Mouse (Mus musculus): ENCODE results near the gene Cpped1. TPM values are rescaled to one million over a fixed set of nuclear protein-coding genes. Genes with fewer than 3 reads are reported as not detected.

Cpped1 gene
- polyA plus RNA-seq, 1 experiment from 2014 or later, result 39.3 TPM

DNA sequence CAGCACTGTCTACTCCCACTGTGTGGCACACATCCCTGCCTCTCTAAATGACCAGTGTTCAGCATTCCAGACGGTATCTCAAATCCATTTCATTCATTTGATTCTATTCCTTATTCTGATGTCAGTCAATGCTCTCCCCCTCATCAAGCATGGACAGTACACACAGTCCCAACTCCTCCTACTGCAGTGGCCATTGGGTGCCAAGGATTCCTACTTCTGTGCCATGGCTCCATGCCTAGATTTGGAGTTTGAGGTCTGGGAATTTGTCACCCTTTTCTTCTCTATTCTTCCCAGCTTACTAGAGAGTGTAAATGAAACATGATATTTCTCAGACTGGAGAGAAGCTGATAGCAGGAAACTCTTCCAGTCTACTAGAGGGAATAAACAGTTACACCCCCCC lies 2.3 kb downstream of the Cpped1 start:
- no peaks in the 10 kb centered on the region for H3K36me3 ChIP-seq (ENCODE audit: insufficient read depth, low read length)
- no peak for ATAC-seq (replicated peaks; ENCODE audit: low FRiP score, low read depth)
- 89% methylated on average over 1 of the region's 1 CpGs for WGBS

DNA sequence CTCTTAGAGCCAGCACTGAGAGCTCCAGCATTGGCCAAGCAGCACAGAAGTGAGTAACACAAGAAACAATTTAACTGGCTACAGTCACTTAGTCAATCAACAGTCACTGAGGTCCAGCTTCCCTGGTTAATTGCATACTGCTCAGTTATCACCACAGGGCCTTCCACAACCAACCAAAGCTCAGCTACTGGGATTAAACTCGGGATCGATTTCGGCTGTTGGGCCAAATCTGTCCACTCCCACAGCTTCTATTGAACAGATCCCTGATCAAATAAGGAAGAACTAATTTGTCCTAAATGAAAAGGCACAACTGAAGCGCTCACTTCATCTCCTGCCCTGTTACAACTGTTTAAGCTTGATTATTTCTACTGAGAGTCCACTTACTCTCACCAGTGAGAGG lies 4.0 kb downstream of the Cpped1 start:
- DNase-seq (ENCODE audit: low spot score), result no peak
- H3K27ac ChIP-seq, result no peak overlapping the region
- H3K27me3 ChIP-seq (ENCODE audit: insufficient read depth, low read length), result no peaks in the 10 kb centered on the region
- WGBS, result 91% methylated on average over 4 of the region's 4 CpGs
- no peak overlapping the region for H3K9ac ChIP-seq (ENCODE audit: low read depth, low read length)
- H3K36me3 ChIP-seq (ENCODE audit: insufficient read depth, low read length), result 0 out of 2 replicates have a peak, but pooled peaks cover 3% of the 10 kb centered on the region
- no peak for TF ChIP-seq CTCF (IDR thresholded peaks at IDR 0.05; ENCODE audit: low read depth)
- no peaks in the 10 kb centered on the region for H3K9me3 ChIP-seq (replicated peaks; ENCODE audit: low read length)
- H3K4me2 ChIP-seq (ENCODE audit: low read length), result no peak overlapping the region
- H3K4me1 ChIP-seq (replicated peaks; ENCODE audit: insufficient read depth, low read length), result 0 out of 2 replicates have a peak, but pooled peaks cover 6% of the 10 kb centered on the region
- no peak overlapping the region for H3K4me3 ChIP-seq (replicated peaks; ENCODE audit: low read depth, low read length)
- no peak for ATAC-seq (replicated peaks; ENCODE audit: low FRiP score, low read depth)

More for the DNA sequence above, 2.3 kb downstream of the Cpped1 start:
- Histone ChIP-seq H3K4me3 (replicated peaks; ENCODE audit: low read depth, low read length) (no peak overlapping the region), H3K9me3 (replicated peaks; ENCODE audit: low read length) (no peaks in the 10 kb centered on the region), H3K9ac (ENCODE audit: low read depth, low read length) (no peak overlapping the region), H3K27me3 (ENCODE audit: insufficient read depth, low read length) (no peaks in the 10 kb centered on the region), H3K27ac (no peak overlapping the region), H3K4me2 (ENCODE audit: low read length) (no peak overlapping the region), H3K4me1 (replicated peaks; ENCODE audit: insufficient read depth, low read length) (0 out of 2 replicates have a peak, but pooled peaks cover 6% of the 10 kb centered on the region)
- TF ChIP-seq CTCF (IDR thresholded peaks at IDR 0.05; ENCODE audit: low read depth), result no peak
- no peak for DNase-seq (ENCODE audit: low spot score)

DNA sequence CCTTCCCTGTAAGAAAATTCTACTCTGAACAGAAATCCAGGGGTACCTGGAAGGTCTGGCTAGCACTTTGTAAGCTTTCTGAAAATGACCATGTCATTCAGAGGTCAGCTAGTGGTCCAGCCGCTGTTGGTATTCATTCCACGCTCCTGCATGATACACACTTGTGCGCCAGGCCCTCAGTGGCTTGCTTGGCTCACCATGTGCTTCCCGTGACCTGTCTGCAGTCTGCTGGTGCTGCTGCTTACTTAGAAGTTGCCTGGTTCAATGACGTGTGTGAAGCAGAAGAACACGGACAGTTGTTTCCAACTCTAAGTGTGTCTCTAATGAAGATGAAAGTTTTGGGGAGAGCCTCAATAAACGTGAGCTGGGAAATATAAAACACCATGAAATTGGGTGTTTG lies 7.2 kb downstream of the Cpped1 start:
- DNase-seq (ENCODE audit: low spot score), result no peak
- H3K4me3 ChIP-seq (replicated peaks; ENCODE audit: low read depth, low read length), result no peak overlapping the region
- ATAC-seq (replicated peaks; ENCODE audit: low FRiP score, low read depth), result no peak
- no peaks in the 10 kb centered on the region for H3K27me3 ChIP-seq (ENCODE audit: insufficient read depth, low read length)
- H3K4me2 ChIP-seq (ENCODE audit: low read length), result no peak overlapping the region
- H3K9ac ChIP-seq (ENCODE audit: low read depth, low read length), result no peak overlapping the region
- 89% methylated on average over 7 of the region's 7 CpGs for WGBS
- 0 out of 2 replicates have a peak, but pooled peaks cover 3% of the 10 kb centered on the region for H3K36me3 ChIP-seq (ENCODE audit: insufficient read depth, low read length)
- H3K4me1 ChIP-seq (replicated peaks; ENCODE audit: insufficient read depth, low read length), result no peaks in the 10 kb centered on the region
- no peak overlapping the region for H3K27ac ChIP-seq
- no peak for TF ChIP-seq CTCF (IDR thresholded peaks at IDR 0.05; ENCODE audit: low read depth)
- H3K9me3 ChIP-seq (replicated peaks; ENCODE audit: low read length), result no peaks in the 10 kb centered on the region

DNA sequence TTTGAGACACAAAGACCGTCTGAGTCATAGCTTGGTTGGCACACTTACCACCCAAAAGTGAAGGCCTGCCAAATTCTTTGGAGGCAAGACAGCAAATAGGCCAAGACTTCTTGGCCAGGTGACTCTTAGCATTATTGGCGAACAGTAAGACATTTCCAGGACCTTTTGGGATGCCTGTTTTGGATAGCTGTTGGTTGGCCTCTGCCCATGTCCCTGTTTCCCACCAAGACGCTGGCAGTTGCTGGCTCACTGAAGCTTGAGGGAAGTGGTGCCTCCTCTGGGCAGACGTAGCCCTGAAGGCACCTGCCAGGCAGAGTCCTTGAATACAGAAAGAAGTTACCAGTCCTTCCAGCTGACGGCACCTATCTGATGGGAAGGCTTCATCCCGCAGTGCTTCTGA lies 8.9 kb downstream of the Cpped1 start:
- Histone ChIP-seq H3K9ac (ENCODE audit: low read depth, low read length) (no peak overlapping the region), H3K36me3 (ENCODE audit: insufficient read depth, low read length) (0 out of 2 replicates have a peak, but pooled peaks cover 3% of the 10 kb centered on the region), H3K9me3 (replicated peaks; ENCODE audit: low read length) (no peaks in the 10 kb centered on the region), H3K27me3 (ENCODE audit: insufficient read depth, low read length) (no peaks in the 10 kb centered on the region), H3K4me2 (ENCODE audit: low read length) (no peak overlapping the region), H3K27ac (no peak overlapping the region), H3K4me1 (replicated peaks; ENCODE audit: insufficient read depth, low read length) (no peaks in the 10 kb centered on the region), H3K4me3 (replicated peaks; ENCODE audit: low read depth, low read length) (no peak overlapping the region)
- no peak for DNase-seq (ENCODE audit: low spot score)
- ATAC-seq (replicated peaks; ENCODE audit: low FRiP score, low read depth), result no peak
- WGBS, result 87% methylated on average over 6 of the region's 6 CpGs
- TF ChIP-seq CTCF (IDR thresholded peaks at IDR 0.05; ENCODE audit: low read depth), result no peak

DNA sequence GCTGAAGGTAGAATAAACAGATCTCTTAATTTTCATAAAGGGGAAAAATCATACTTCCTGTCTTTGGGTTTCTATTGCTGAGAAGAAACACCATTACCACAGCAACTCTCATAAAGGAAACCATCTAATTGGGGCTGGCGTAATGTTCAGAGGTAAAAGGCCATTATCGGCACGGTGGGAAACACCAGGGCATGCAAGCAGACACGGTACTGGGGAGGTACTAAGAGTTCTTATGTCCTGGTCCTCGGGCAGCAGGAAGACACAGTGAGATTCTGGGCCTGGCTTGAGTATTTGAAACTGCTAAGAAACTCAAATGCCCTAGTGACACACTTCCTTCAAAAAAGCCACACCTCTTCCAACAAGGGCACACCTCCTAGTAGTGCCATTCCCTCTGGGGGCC lies 12.8 kb downstream of the Cpped1 start:
- Histone ChIP-seq H3K9ac (ENCODE audit: low read depth, low read length) (no peak overlapping the region), H3K36me3 (ENCODE audit: insufficient read depth, low read length) (0 out of 2 replicates have a peak, but pooled peaks cover 3% of the 10 kb centered on the region), H3K27me3 (ENCODE audit: insufficient read depth, low read length) (no peaks in the 10 kb centered on the region), H3K4me3 (replicated peaks; ENCODE audit: low read depth, low read length) (no peak overlapping the region), H3K4me1 (replicated peaks; ENCODE audit: insufficient read depth, low read length) (no peaks in the 10 kb centered on the region), H3K9me3 (replicated peaks; ENCODE audit: low read length) (no peaks in the 10 kb centered on the region), H3K4me2 (ENCODE audit: low read length) (no peak overlapping the region), H3K27ac (no peak overlapping the region)
- no peak for TF ChIP-seq CTCF (IDR thresholded peaks at IDR 0.05; ENCODE audit: low read depth)
- DNase-seq (ENCODE audit: low spot score), result no peak
- ATAC-seq (replicated peaks; ENCODE audit: low FRiP score, low read depth), result no peak
- WGBS, result 85% methylated on average over 5 of the region's 5 CpGs

DNA sequence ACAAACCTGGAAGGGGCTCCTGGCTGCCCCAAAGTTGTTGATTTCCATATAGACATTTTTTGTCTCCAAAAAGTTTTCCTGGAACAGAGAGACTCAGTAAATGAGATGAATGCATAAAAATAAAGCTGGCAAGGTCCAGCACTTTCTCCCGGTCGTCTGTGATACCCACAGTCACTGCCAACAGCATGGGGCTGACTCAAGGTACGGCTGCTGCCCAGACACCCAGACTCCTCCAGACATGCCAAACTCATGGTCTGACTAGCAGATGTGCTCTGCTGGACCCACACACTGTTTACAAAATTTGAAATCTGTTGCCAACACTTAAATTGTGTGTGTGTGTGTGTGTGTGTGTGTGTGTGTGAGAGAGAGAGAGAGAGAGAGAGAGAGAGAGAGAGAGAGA lies 14.4 kb downstream of the Cpped1 start:
- Histone ChIP-seq H3K27ac (no peak overlapping the region), H3K4me3 (replicated peaks; ENCODE audit: low read depth, low read length) (no peak overlapping the region), H3K4me1 (replicated peaks; ENCODE audit: insufficient read depth, low read length) (no peaks in the 10 kb centered on the region), H3K27me3 (ENCODE audit: insufficient read depth, low read length) (no peaks in the 10 kb centered on the region), H3K9me3 (replicated peaks; ENCODE audit: low read length) (no peaks in the 10 kb centered on the region), H3K9ac (ENCODE audit: low read depth, low read length) (no peak overlapping the region), H3K4me2 (ENCODE audit: low read length) (no peak overlapping the region), H3K36me3 (ENCODE audit: insufficient read depth, low read length) (no peaks in the 10 kb centered on the region)
- DNase-seq (ENCODE audit: low spot score), result no peak
- WGBS, result 91% methylated on average over 3 of the region's 3 CpGs
- no peak for TF ChIP-seq CTCF (IDR thresholded peaks at IDR 0.05; ENCODE audit: low read depth)
- no peak for ATAC-seq (replicated peaks; ENCODE audit: low FRiP score, low read depth)

DNA sequence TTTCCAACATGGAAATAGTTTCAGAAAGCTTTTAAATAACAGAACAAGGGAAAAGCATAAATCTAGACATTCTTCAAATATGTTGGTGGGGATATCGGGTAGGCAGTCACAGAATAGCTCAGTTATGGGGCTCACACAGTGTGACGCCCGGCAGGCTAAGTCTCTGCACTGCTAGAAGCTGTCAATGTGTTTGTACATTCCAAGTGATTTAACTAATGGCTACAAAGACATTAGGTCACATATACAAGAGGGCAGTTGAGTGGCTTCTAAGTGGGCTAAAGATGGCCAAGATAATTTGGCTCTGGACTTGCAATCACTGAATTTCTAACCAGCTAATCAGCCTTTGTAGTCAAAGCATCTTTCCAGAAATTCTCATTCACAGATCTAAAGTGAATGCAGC lies 19.1 kb downstream of the Cpped1 start:
- H3K9me3 ChIP-seq (replicated peaks; ENCODE audit: low read length), result no peaks in the 10 kb centered on the region
- no peak overlapping the region for H3K4me2 ChIP-seq (ENCODE audit: low read length)
- no peak overlapping the region for H3K9ac ChIP-seq (ENCODE audit: low read depth, low read length)
- 35% methylated on average over 3 of the region's 3 CpGs for WGBS
- H3K27me3 ChIP-seq (ENCODE audit: insufficient read depth, low read length), result no peaks in the 10 kb centered on the region
- no peak for TF ChIP-seq CTCF (IDR thresholded peaks at IDR 0.05; ENCODE audit: low read depth)
- H3K27ac ChIP-seq, result no peak overlapping the region; the same call in 1 of the 2 replicates
- ATAC-seq (replicated peaks; ENCODE audit: low FRiP score, low read depth) (no peak), DNase-seq (ENCODE audit: low spot score) (no peak)
- peaks cover 11% of the 10 kb centered on the region for H3K36me3 ChIP-seq (ENCODE audit: insufficient read depth, low read length)
- no peak overlapping the region for H3K4me3 ChIP-seq (replicated peaks; ENCODE audit: low read depth, low read length)
- H3K4me1 ChIP-seq (replicated peaks; ENCODE audit: insufficient read depth, low read length), result no peaks in the 10 kb centered on the region
